Mouse (Mus musculus): ENCODE data around the gene Gm11985. TPM values are rescaled to one million over a fixed set of nuclear protein-coding genes. Genes with fewer than 3 reads are reported as not detected.

Gm11985 gene
- polyA plus RNA-seq, 1 experiment from 2014 or later: not detected

- WGBS (ENCODE audit: missing documents): 2% methylated on average over 98 of the region's 104 CpGs
- H3K4me3 ChIP-seq (ENCODE audit: inconsistent target): no peak within 1 kb of the TSS
- H3K27ac ChIP-seq: no peak within 1 kb of the TSS
- H3K79me2 ChIP-seq (ENCODE audit: inconsistent target): no peaks in the 10 kb centered on the region
- no peaks in the 10 kb centered on the region for H3K36me3 ChIP-seq (ENCODE audit: inconsistent target)
Measured at GRCm38 (mm10) chr11:7213501-7214341, 25.4 kb upstream of the Gm11985 start, which contains the start of gene Igfbp3. Gene Igfbp3 (minus strand): TSS chr11:7213923.

GRCm38 (mm10) chr11:7213161-7213500 is 24.8 kb upstream of the Gm11985 start:
- WGBS (ENCODE audit: missing documents): 6% methylated on average over 15 of the region's 19 CpGs
- Histone ChIP-seq H3K36me3 (ENCODE audit: inconsistent target) (no peaks in the 10 kb centered on the region), H3K79me2 (ENCODE audit: inconsistent target) (no peaks in the 10 kb centered on the region), H3K4me3 (ENCODE audit: inconsistent target) (no peak overlapping the region), H3K27ac (no peak overlapping the region)

GRCm38 (mm10) chr11:7212126-7212798 is 23.9 kb upstream of the Gm11985 start:
- H3K27ac ChIP-seq: no peak overlapping the region
- no peaks in the 10 kb centered on the region for H3K36me3 ChIP-seq (ENCODE audit: inconsistent target)
- WGBS (ENCODE audit: missing documents): 22% methylated on average over 17 of the region's 17 CpGs
- no peaks in the 10 kb centered on the region for H3K79me2 ChIP-seq (ENCODE audit: inconsistent target)
- no peak overlapping the region for H3K4me3 ChIP-seq (ENCODE audit: inconsistent target)

GRCm38 (mm10) chr11:7211211-7211610 is 22.8 kb upstream of the Gm11985 start:
- no peaks in the 10 kb centered on the region for H3K79me2 ChIP-seq (ENCODE audit: inconsistent target)
- WGBS (ENCODE audit: missing documents): 15% methylated on average over 9 of the region's 9 CpGs
- no peak overlapping the region for H3K27ac ChIP-seq
- no peaks in the 10 kb centered on the region for H3K36me3 ChIP-seq (ENCODE audit: inconsistent target)
- no peak overlapping the region for H3K4me3 ChIP-seq (ENCODE audit: inconsistent target)

GRCm38 (mm10) chr11:7210343-7210742 is 22.0 kb upstream of the Gm11985 start:
- H3K4me3 ChIP-seq (ENCODE audit: inconsistent target): no peak overlapping the region
- H3K36me3 ChIP-seq (ENCODE audit: inconsistent target): no peaks in the 10 kb centered on the region
- WGBS (ENCODE audit: missing documents): 19% methylated on average over 6 of the region's 6 CpGs
- no peak overlapping the region for H3K27ac ChIP-seq
- no peaks in the 10 kb centered on the region for H3K79me2 ChIP-seq (ENCODE audit: inconsistent target)

GRCm38 (mm10) chr11:7203846-7204245 is 15.5 kb upstream of the Gm11985 start:
- Histone ChIP-seq H3K4me3 (ENCODE audit: inconsistent target) (no peak overlapping the region), H3K79me2 (ENCODE audit: inconsistent target) (no peaks in the 10 kb centered on the region), H3K36me3 (ENCODE audit: inconsistent target) (no peaks in the 10 kb centered on the region), H3K27ac (no peak overlapping the region)
- 88% methylated on average over 9 of the region's 9 CpGs for WGBS (ENCODE audit: missing documents)

- 72% methylated on average over 7 of the region's 7 CpGs for WGBS (ENCODE audit: missing documents)
- Histone ChIP-seq H3K27ac (no peak overlapping the region), H3K36me3 (ENCODE audit: inconsistent target) (no peaks in the 10 kb centered on the region), H3K4me3 (ENCODE audit: inconsistent target) (no peak overlapping the region), H3K79me2 (ENCODE audit: inconsistent target) (no peaks in the 10 kb centered on the region)
Measured at GRCm38 (mm10) chr11:7202206-7202605, 13.8 kb upstream of the Gm11985 start.

- Histone ChIP-seq H3K36me3 (ENCODE audit: inconsistent target) (no peaks in the 10 kb centered on the region), H3K4me3 (ENCODE audit: inconsistent target) (no peak overlapping the region), H3K27ac (no peak overlapping the region), H3K79me2 (ENCODE audit: inconsistent target) (no peaks in the 10 kb centered on the region)
- WGBS (ENCODE audit: missing documents): 79% methylated on average over 9 of the region's 9 CpGs
Measured at GRCm38 (mm10) chr11:7200393-7200783, 12.0 kb upstream of the Gm11985 start.

- Histone ChIP-seq H3K27ac (no peak overlapping the region), H3K79me2 (ENCODE audit: inconsistent target) (no peaks in the 10 kb centered on the region), H3K36me3 (ENCODE audit: inconsistent target) (no peaks in the 10 kb centered on the region), H3K4me3 (ENCODE audit: inconsistent target) (no peak overlapping the region)
- WGBS (ENCODE audit: missing documents): 47% methylated on average over 14 of the region's 14 CpGs
Measured at GRCm38 (mm10) chr11:7199736-7200392, 11.5 kb upstream of the Gm11985 start.

GRCm38 (mm10) chr11:7198481-7199256 is 10.3 kb upstream of the Gm11985 start:
- Histone ChIP-seq H3K36me3 (ENCODE audit: inconsistent target) (no peaks in the 10 kb centered on the region), H3K4me3 (ENCODE audit: inconsistent target) (no peak overlapping the region), H3K27ac (no peak overlapping the region), H3K79me2 (ENCODE audit: inconsistent target) (no peaks in the 10 kb centered on the region)
- WGBS (ENCODE audit: missing documents): 63% methylated on average over 10 of the region's 10 CpGs

GRCm38 (mm10) chr11:7198006-7198405 is 9.6 kb upstream of the Gm11985 start:
- no peak overlapping the region for H3K27ac ChIP-seq
- no peak overlapping the region for H3K4me3 ChIP-seq (ENCODE audit: inconsistent target)
- no peaks in the 10 kb centered on the region for H3K79me2 ChIP-seq (ENCODE audit: inconsistent target)
- WGBS (ENCODE audit: missing documents): 90% methylated on average over 19 of the region's 19 CpGs
- no peaks in the 10 kb centered on the region for H3K36me3 ChIP-seq (ENCODE audit: inconsistent target)

- no peak within 1 kb of the TSS for H3K27ac ChIP-seq
- WGBS (ENCODE audit: missing documents): 76% methylated on average over 12 of the region's 12 CpGs
- no peak within 1 kb of the TSS for H3K4me3 ChIP-seq (ENCODE audit: inconsistent target)
- H3K36me3 ChIP-seq (ENCODE audit: inconsistent target): no peaks in the 10 kb centered on the region
- H3K79me2 ChIP-seq (ENCODE audit: inconsistent target): no peaks in the 10 kb centered on the region
Measured at GRCm38 (mm10) chr11:7197491-7197941, 9.1 kb upstream of the Gm11985 start, which contains the start of gene Igfbp1. Gene Igfbp1 (plus strand): TSS chr11:7197782.

- WGBS (ENCODE audit: missing documents): 78% methylated on average over 4 of the region's 4 CpGs
- Histone ChIP-seq H3K27ac (no peak overlapping the region), H3K79me2 (ENCODE audit: inconsistent target) (no peaks in the 10 kb centered on the region), H3K4me3 (ENCODE audit: inconsistent target) (no peak overlapping the region), H3K36me3 (ENCODE audit: inconsistent target) (no peaks in the 10 kb centered on the region)
Measured at GRCm38 (mm10) chr11:7195312-7195685, 6.9 kb upstream of the Gm11985 start.

Measured in macrophage (primary cell).